Mouse (Mus musculus): ENCODE data around the gene Psmc1. TPM values are rescaled to one million over a fixed set of nuclear protein-coding genes. Genes with fewer than 3 reads are reported as not detected.

Gene Psmc1
- 328 and 358 TPM in 2 replicates for polyA plus RNA-seq (2016; fragmentation: Nextera tagmentation; extraction: Ambion mirVana)

GRCm38 (mm10) chr12:100109986-100110696 lies at the start of gene Psmc1:
TSS of gene Psmc1 (plus strand) at chr12:100110154.
- under 1% methylated on average over 58 of the region's 58 CpGs for whole genome bisulfite sequencing

GRCm38 (mm10) chr12:100061071-100061470 lies 48.9 kb upstream of the Psmc1 start:
- no peaks in the 10 kb centered on the region for H3K27me3 ChIP-seq (replicated peaks)
- no peak for ATAC-seq (ENCODE audit: low FRiP score, low read depth)
- 91% methylated on average over 10 of the region's 10 CpGs for WGBS
- no peak overlapping the region for H3K9ac ChIP-seq
- H3K4me2 ChIP-seq (replicated peaks) = no peak overlapping the region
- no peaks in the 10 kb centered on the region for H3K9me3 ChIP-seq
- no peak overlapping the region for H3K27ac ChIP-seq
- H3K4me3 ChIP-seq = no peak overlapping the region
- no peaks in the 10 kb centered on the region for H3K36me3 ChIP-seq
- H3K4me1 ChIP-seq = no peaks in the 10 kb centered on the region

More at GRCm38 (mm10) chr12:100109986-100110696, at the start of gene Psmc1:
- Histone ChIP-seq H3K4me1 (peaks cover 11% of the 10 kb centered on the region), H3K4me2 (replicated peaks) (peak within 1 kb of the TSS; percentile 81), H3K27ac (peak within 1 kb of the TSS; percentile 74), H3K4me3 (peak within 1 kb of the TSS; percentile 98), H3K9ac (peak within 1 kb of the TSS; percentile 93), H3K27me3 (replicated peaks) (no peaks in the 10 kb centered on the region), H3K36me3 (peaks cover 28% of the 10 kb centered on the region), H3K9me3 (no peaks in the 10 kb centered on the region)
- peak; percentile 83 for ATAC-seq (ENCODE audit: low FRiP score, low read depth)

- Histone ChIP-seq H3K9ac (no peak overlapping the region), H3K4me1 (no peaks in the 10 kb centered on the region), H3K36me3 (no peaks in the 10 kb centered on the region), H3K9me3 (no peaks in the 10 kb centered on the region), H3K27ac (no peak overlapping the region), H3K4me2 (replicated peaks) (no peak overlapping the region), H3K27me3 (replicated peaks) (no peaks in the 10 kb centered on the region), H3K4me3 (no peak overlapping the region)
- no peak for ATAC-seq (ENCODE audit: low FRiP score, low read depth)
These were observed 48.1 kb upstream of the Psmc1 start for GRCm38 (mm10) chr12:100061826-100062225.

DNA sequence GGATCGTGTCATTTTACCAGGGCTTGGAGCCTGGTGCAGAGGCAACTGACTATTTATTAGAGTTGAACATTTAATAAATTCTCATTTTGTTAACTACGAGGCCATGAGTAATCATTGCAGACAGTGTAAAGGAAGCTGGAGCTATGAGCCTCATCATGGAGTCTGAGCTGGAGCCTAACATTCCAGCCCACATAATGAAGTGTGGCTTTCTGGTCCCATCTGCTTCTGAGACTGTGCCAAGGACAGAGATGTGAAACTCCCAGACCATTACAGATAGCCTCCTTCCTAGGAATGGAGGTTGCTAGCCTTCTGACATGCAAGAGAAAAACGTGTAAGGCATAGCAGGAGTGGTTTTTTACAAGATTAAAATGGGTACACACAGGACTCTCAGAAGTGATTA lies 47.4 kb upstream of the Psmc1 start:
- no peak overlapping the region for H3K9ac ChIP-seq
- WGBS = 80% methylated on average over 3 of the region's 3 CpGs
- no peaks in the 10 kb centered on the region for H3K36me3 ChIP-seq
- H3K4me2 ChIP-seq (replicated peaks) = no peak overlapping the region
- ATAC-seq (ENCODE audit: low FRiP score, low read depth) = no peak
- no peak overlapping the region for H3K27ac ChIP-seq
- H3K4me3 ChIP-seq = no peak overlapping the region
- no peaks in the 10 kb centered on the region for H3K27me3 ChIP-seq (replicated peaks)
- no peaks in the 10 kb centered on the region for H3K4me1 ChIP-seq
- H3K9me3 ChIP-seq = no peaks in the 10 kb centered on the region

DNA sequence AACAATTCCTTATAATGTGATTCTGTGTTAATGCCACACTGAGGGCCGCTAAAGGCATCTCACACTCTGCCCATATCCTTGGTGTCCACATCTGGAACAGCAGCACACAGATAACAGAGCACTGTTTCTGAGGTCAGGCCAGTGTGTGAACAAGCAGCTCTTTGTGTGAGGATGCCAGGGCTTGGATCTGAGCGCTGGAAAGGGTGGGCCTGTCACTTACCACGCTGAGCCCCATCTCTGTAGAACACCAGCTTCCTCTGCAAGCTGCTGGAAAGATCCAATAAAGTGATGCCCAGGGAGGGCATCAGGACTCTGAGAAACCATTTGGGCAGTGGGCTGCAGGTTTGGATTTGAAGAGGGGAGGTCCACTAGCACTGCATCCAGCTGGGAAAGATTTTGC lies 44.8 kb upstream of the Psmc1 start:
- H3K4me3 ChIP-seq = no peak overlapping the region
- no peak overlapping the region for H3K9ac ChIP-seq
- H3K4me2 ChIP-seq (replicated peaks) = no peak overlapping the region
- H3K27me3 ChIP-seq (replicated peaks) = no peaks in the 10 kb centered on the region
- 72% methylated on average over 3 of the region's 3 CpGs for WGBS
- ATAC-seq (ENCODE audit: low FRiP score, low read depth) = no peak
- no peaks in the 10 kb centered on the region for H3K4me1 ChIP-seq
- no peaks in the 10 kb centered on the region for H3K9me3 ChIP-seq
- no peak overlapping the region for H3K27ac ChIP-seq
- no peaks in the 10 kb centered on the region for H3K36me3 ChIP-seq

- Histone ChIP-seq H3K36me3 (no peaks in the 10 kb centered on the region), H3K27ac (no peak overlapping the region), H3K27me3 (replicated peaks) (no peaks in the 10 kb centered on the region), H3K4me3 (no peak overlapping the region), H3K4me2 (replicated peaks) (no peak overlapping the region), H3K4me1 (no peaks in the 10 kb centered on the region), H3K9ac (no peak overlapping the region), H3K9me3 (no peaks in the 10 kb centered on the region)
- 94% methylated on average over 5 of the region's 5 CpGs for WGBS
- no peak for ATAC-seq (ENCODE audit: low FRiP score, low read depth)
These were observed 42.5 kb upstream of the Psmc1 start for GRCm38 (mm10) chr12:100067477-100067876.

GRCm38 (mm10) chr12:100073201-100073672 lies 36.7 kb upstream of the Psmc1 start:
- ATAC-seq (ENCODE audit: low FRiP score, low read depth) = no peak
- Histone ChIP-seq H3K36me3 (no peaks in the 10 kb centered on the region), H3K4me3 (no peak overlapping the region), H3K4me1 (no peaks in the 10 kb centered on the region), H3K9ac (no peak overlapping the region), H3K9me3 (no peaks in the 10 kb centered on the region), H3K27ac (no peak overlapping the region), H3K27me3 (replicated peaks) (no peaks in the 10 kb centered on the region), H3K4me2 (replicated peaks) (no peak overlapping the region)
- WGBS = 61% methylated on average over 4 of the region's 4 CpGs

GRCm38 (mm10) chr12:100075715-100076114 lies 34.2 kb upstream of the Psmc1 start:
- no peak overlapping the region for H3K4me2 ChIP-seq (replicated peaks)
- no peaks in the 10 kb centered on the region for H3K27me3 ChIP-seq (replicated peaks)
- H3K36me3 ChIP-seq = no peaks in the 10 kb centered on the region
- no peaks in the 10 kb centered on the region for H3K9me3 ChIP-seq
- no peak overlapping the region for H3K9ac ChIP-seq
- no peak overlapping the region for H3K27ac ChIP-seq
- no peaks in the 10 kb centered on the region for H3K4me1 ChIP-seq
- H3K4me3 ChIP-seq = no peak overlapping the region
- no peak for ATAC-seq (ENCODE audit: low FRiP score, low read depth)
- 80% methylated on average over 4 of the region's 4 CpGs for WGBS

- H3K4me1 ChIP-seq = no peaks in the 10 kb centered on the region
- WGBS = 80% methylated on average over 8 of the region's 8 CpGs
- H3K36me3 ChIP-seq = no peaks in the 10 kb centered on the region
- H3K27ac ChIP-seq = no peak overlapping the region
- H3K4me2 ChIP-seq (replicated peaks) = no peak overlapping the region
- H3K4me3 ChIP-seq = no peak overlapping the region
- no peak overlapping the region for H3K9ac ChIP-seq
- no peaks in the 10 kb centered on the region for H3K9me3 ChIP-seq
- no peaks in the 10 kb centered on the region for H3K27me3 ChIP-seq (replicated peaks)
- ATAC-seq (ENCODE audit: low FRiP score, low read depth) = no peak
These were observed 30.2 kb upstream of the Psmc1 start for GRCm38 (mm10) chr12:100079636-100080286.

DNA sequence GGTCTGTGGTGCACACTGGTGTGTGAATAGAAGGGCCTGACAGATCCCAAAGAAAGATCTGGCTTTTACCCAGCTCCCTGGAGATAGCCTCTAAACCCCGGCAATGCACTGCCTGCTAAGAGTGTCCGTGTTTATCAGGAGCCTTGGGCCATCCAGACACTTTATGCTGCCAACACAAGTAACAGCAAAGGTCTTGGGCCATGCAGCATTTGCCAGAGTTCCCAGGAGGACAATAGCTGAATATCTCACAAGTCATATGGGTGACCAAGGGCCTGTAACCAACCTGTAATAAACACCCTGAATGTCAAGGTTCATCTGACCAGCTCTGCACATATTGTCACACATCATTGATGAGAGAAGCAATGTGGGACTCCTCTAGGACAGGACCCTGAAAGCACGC lies 21.9 kb upstream of the Psmc1 start:
- Histone ChIP-seq H3K9ac (no peak overlapping the region), H3K4me3 (no peak overlapping the region), H3K4me2 (replicated peaks) (no peak overlapping the region), H3K27ac (no peak overlapping the region), H3K36me3 (no peaks in the 10 kb centered on the region), H3K27me3 (replicated peaks) (no peaks in the 10 kb centered on the region), H3K9me3 (no peaks in the 10 kb centered on the region), H3K4me1 (no peaks in the 10 kb centered on the region)
- WGBS = 88% methylated on average over 3 of the region's 3 CpGs
- ATAC-seq (ENCODE audit: low FRiP score, low read depth) = no peak

DNA sequence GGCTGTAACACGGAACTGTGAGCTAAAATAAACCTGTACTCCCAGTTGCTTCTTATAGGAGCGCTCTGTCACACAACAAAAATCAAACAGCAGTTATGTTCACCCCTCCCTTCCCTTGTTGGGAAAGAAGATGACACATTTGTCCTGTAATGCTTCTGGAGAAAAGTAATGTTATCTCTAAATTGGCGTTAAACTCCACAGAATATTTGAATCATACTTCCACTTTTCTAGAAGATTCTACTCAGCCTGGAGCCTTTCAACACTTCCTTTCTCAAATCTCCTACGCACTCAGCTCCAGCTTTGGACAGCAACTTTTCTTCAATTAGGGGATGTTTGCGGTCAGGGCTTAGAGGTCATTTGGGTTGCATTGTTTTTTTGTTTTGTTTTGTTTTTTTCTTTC lies 20.7 kb upstream of the Psmc1 start:
- Histone ChIP-seq H3K4me3 (no peak overlapping the region), H3K4me1 (no peaks in the 10 kb centered on the region), H3K27me3 (replicated peaks) (no peaks in the 10 kb centered on the region), H3K4me2 (replicated peaks) (no peak overlapping the region), H3K36me3 (no peaks in the 10 kb centered on the region), H3K9me3 (no peaks in the 10 kb centered on the region), H3K9ac (no peak overlapping the region), H3K27ac (no peak overlapping the region)
- ATAC-seq (ENCODE audit: low FRiP score, low read depth) = no peak
- 89% methylated on average over 5 of the region's 5 CpGs for WGBS

- H3K4me3 ChIP-seq = no peak overlapping the region
- no peaks in the 10 kb centered on the region for H3K36me3 ChIP-seq
- no peak for ATAC-seq (ENCODE audit: low FRiP score, low read depth)
These were observed 19.2 kb upstream of the Psmc1 start for GRCm38 (mm10) chr12:100090750-100091149.

DNA sequence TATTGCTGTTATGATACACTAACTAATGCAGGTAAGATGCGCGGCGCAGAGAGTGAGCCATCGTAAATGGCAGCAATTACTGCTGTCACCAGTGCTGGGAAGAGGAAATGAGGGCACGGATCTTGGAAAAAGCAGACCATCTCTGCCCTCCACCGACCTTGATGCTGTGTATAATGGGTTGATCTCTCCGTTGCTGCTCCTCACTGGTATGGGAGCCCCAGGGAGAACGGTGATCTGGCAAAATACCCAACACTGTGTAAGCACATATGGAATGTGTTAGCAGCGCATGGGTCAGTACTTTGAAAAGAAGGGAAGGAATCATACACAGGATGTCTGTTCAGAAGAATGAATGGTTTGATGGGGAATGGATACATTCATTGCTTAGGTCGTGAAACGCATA lies 16.9 kb upstream of the Psmc1 start:
- no peak overlapping the region for H3K4me2 ChIP-seq (replicated peaks)
- H3K36me3 ChIP-seq = no peaks in the 10 kb centered on the region
- no peak overlapping the region for H3K4me3 ChIP-seq
- no peaks in the 10 kb centered on the region for H3K4me1 ChIP-seq
- no peak for ATAC-seq (ENCODE audit: low FRiP score, low read depth)
- no peaks in the 10 kb centered on the region for H3K27me3 ChIP-seq (replicated peaks)
- H3K27ac ChIP-seq = no peak overlapping the region
- no peaks in the 10 kb centered on the region for H3K9me3 ChIP-seq
- WGBS = 82% methylated on average over 11 of the region's 11 CpGs
- no peak overlapping the region for H3K9ac ChIP-seq

More at GRCm38 (mm10) chr12:100090750-100091149, 19.2 kb upstream of the Psmc1 start:
- H3K27me3 ChIP-seq (replicated peaks) = no peaks in the 10 kb centered on the region
- H3K9me3 ChIP-seq = no peaks in the 10 kb centered on the region
- H3K9ac ChIP-seq = no peak overlapping the region
- H3K4me1 ChIP-seq = no peaks in the 10 kb centered on the region
- H3K27ac ChIP-seq = no peak overlapping the region
- WGBS = 93% methylated on average over 4 of the region's 4 CpGs
- H3K4me2 ChIP-seq (replicated peaks) = no peak overlapping the region

Measured in neural tube, embryonic 12.5 days (tissue).